Mouse (Mus musculus) liver, embryonic 16.5 days (tissue): Measurements from ENCODE around the gene Hyal3. TPM values are rescaled to one million over a fixed set of nuclear protein-coding genes. Genes with fewer than 3 reads are reported as not detected.

Experiments used
- ATAC-seq: fragments of 200-750 bp; cut with Nextera tagmentation; 2 replicates; pipeline ENCODE4 v1.8.0; 2017; ENCODE audit warnings: low read depth, mild to moderate bottlenecking, moderate number of reproducible peaks, moderate library complexity
- H3K27ac ChIP-seq: fragments of 300-500 bp; sonication (generic); 2 replicates; pipeline ENCODE4 v1.5.1; 2014; ENCODE audit warnings: mild to moderate bottlenecking, low read length
- H3K27me3 ChIP-seq: fragments of 300-500 bp; sonication (generic); 2 replicates; pipeline ENCODE4 v1.6.1; 2014; ENCODE audit warnings: low read depth, low read length, mixed read lengths; ENCODE audit not compliant: control insufficient read depth, insufficient read depth
- H3K36me3 ChIP-seq: fragments of 300-500 bp; sonication (generic); 2 replicates; pipeline ENCODE4 v1.6.1; 2014; ENCODE audit warnings: mild to moderate bottlenecking; ENCODE audit not compliant: control insufficient read depth, insufficient read depth
- H3K4me1 ChIP-seq: fragments of 300-500 bp; sonication (generic); 2 replicates; pipeline ENCODE4 v1.6.1; 2014; ENCODE audit warnings: low read depth, low read length, mixed read lengths; ENCODE audit not compliant: control insufficient read depth
- H3K4me2 ChIP-seq: fragments of 300-500 bp; sonication (generic); 2 replicates; pipeline ENCODE4 v1.6.1; 2014; ENCODE audit warnings: low read depth, low read length, mixed read lengths
- H3K4me3 ChIP-seq: fragments of 300-500 bp; sonication (generic); 2 replicates; pipeline ENCODE4 v1.5.1; 2014; ENCODE audit warnings: low read depth, mild to moderate bottlenecking, low read length
- H3K9ac ChIP-seq: fragments of 300-500 bp; sonication (generic); 2 replicates; pipeline ENCODE4 v1.6.1; 2014; ENCODE audit warnings: low read depth, low read length
- H3K9me3 ChIP-seq: fragments of 300-500 bp; sonication (generic); replicated peaks from 2 replicates; pipeline ENCODE4 v1.6.1; 2016; ENCODE audit warnings: low read length; ENCODE audit not compliant: control insufficient read depth
- WGBS: fragments of 180-500 bp; shearing (Covaris S2); extraction: QIAGEN DNeasy Blood & Tissue Kit; methylation state at CpG from one replicate; pipeline ENCODE4 v1.1.7; 2014; ENCODE audit not compliant: insufficient replicate concordance; 5-methylcytosine and 5-hydroxymethylcytosine counted together
- polyA plus RNA-seq: library from polyadenylated mRNA; unstranded; fragments of >200 nt; fragmentation: Nextera tagmentation; extraction: Ambion mirVana; gene quantifications from 2 replicates; pipeline ENCODE4 v1.2.1, GENCODE M21; 2015

Gene Hyal3
- polyA plus RNA-seq, 1 experiment from 2014 or later = 0.96 TPM

GRCm38 (mm10) chr9:107583174-107583573 lies 2.6 kb downstream of the Hyal3 start:
- Histone ChIP-seq H3K27ac (no peak overlapping the region; the same call in 1 of the 2 replicates), H3K27me3 (no peaks in the 10 kb centered on the region), H3K9ac (no peak overlapping the region), H3K36me3 (peaks cover 7% of the 10 kb centered on the region), H3K4me3 (no peak overlapping the region), H3K4me1 (peaks cover 41% of the 10 kb centered on the region), H3K9me3 (no peaks in the 10 kb centered on the region), H3K4me2 (no peak overlapping the region)
- 89% methylated on average over 14 of the region's 14 CpGs for WGBS
- ATAC-seq = no peak

- 78% methylated on average over 5 of the region's 5 CpGs for WGBS
- no peak for ATAC-seq
- peaks cover 51% of the 10 kb centered on the region for H3K4me1 ChIP-seq
- H3K36me3 ChIP-seq = peaks cover 25% of the 10 kb centered on the region
- H3K9ac ChIP-seq = peak overlapping the region; percentile 48
- H3K27ac ChIP-seq = peak overlapping the region; percentile 93
- H3K27me3 ChIP-seq = no peaks in the 10 kb centered on the region
- peak overlapping the region; percentile 59 for H3K4me3 ChIP-seq
- H3K4me2 ChIP-seq = peak overlapping the region; percentile 68
- no peaks in the 10 kb centered on the region for H3K9me3 ChIP-seq
Observed at GRCm38 (mm10) chr9:107586504-107586903, 5.9 kb downstream of the Hyal3 start.

- peaks cover 44% of the 10 kb centered on the region for H3K4me1 ChIP-seq
- peak; percentile 92 for ATAC-seq
- H3K27me3 ChIP-seq = no peaks in the 10 kb centered on the region
- H3K27ac ChIP-seq = peak within 1 kb of the TSS; percentile 94
- H3K9ac ChIP-seq = peak within 1 kb of the TSS; percentile 93
- peak within 1 kb of the TSS; percentile 91 for H3K4me3 ChIP-seq
- peaks cover 32% of the 10 kb centered on the region for H3K36me3 ChIP-seq
- peak within 1 kb of the TSS; percentile 83 for H3K4me2 ChIP-seq
- 6% methylated on average over 46 of the region's 46 CpGs for WGBS
- no peaks in the 10 kb centered on the region for H3K9me3 ChIP-seq
Observed at GRCm38 (mm10) chr9:107586974-107587832, 6.6 kb downstream of the Hyal3 start, which contains the start of gene Ifrd2. Gene Ifrd2 (plus strand): TSS chr9:107587642.

- H3K36me3 ChIP-seq = peaks cover 39% of the 10 kb centered on the region
Observed at GRCm38 (mm10) chr9:107587833-107588639, 7.4 kb downstream of the Hyal3 start.

GRCm38 (mm10) chr9:107590058-107590772 lies 9.6 kb downstream of the Hyal3 start:
- peak overlapping the region; percentile 91 for H3K4me3 ChIP-seq
- peaks cover 53% of the 10 kb centered on the region for H3K36me3 ChIP-seq
- H3K4me2 ChIP-seq = peak overlapping the region; percentile 83
- H3K27me3 ChIP-seq = no peaks in the 10 kb centered on the region
- ATAC-seq = peak; percentile 22
- no peaks in the 10 kb centered on the region for H3K9me3 ChIP-seq
- peak overlapping the region; percentile 94 for H3K27ac ChIP-seq
- peaks cover 37% of the 10 kb centered on the region for H3K4me1 ChIP-seq
- H3K9ac ChIP-seq = peak overlapping the region; percentile 93
- 59% methylated on average over 25 of the region's 25 CpGs for WGBS

More at GRCm38 (mm10) chr9:107587833-107588639, 7.4 kb downstream of the Hyal3 start:
- H3K27me3 ChIP-seq = no peaks in the 10 kb centered on the region
- H3K4me2 ChIP-seq = peak overlapping the region; percentile 83
- peak overlapping the region; percentile 94 for H3K27ac ChIP-seq
- ATAC-seq = peak; percentile 22
- peak overlapping the region; percentile 93 for H3K9ac ChIP-seq
- H3K4me1 ChIP-seq = peaks cover 37% of the 10 kb centered on the region
- no peaks in the 10 kb centered on the region for H3K9me3 ChIP-seq
- under 1% methylated on average over 33 of the region's 33 CpGs for WGBS
- H3K4me3 ChIP-seq = peak overlapping the region; percentile 91

GRCm38 (mm10) chr9:107590773-107591060 lies 10.1 kb downstream of the Hyal3 start:
- Histone ChIP-seq H3K27ac (peak overlapping the region; percentile 94), H3K9me3 (no peaks in the 10 kb centered on the region), H3K27me3 (no peaks in the 10 kb centered on the region), H3K36me3 (peaks cover 53% of the 10 kb centered on the region), H3K4me3 (peak overlapping the region; percentile 91), H3K4me2 (peak overlapping the region; percentile 83), H3K4me1 (peaks cover 33% of the 10 kb centered on the region), H3K9ac (peak overlapping the region; percentile 14; the same call in 1 of the 2 replicates)
- 89% methylated on average over 6 of the region's 6 CpGs for WGBS
- ATAC-seq = no peak

- no peak for ATAC-seq
- peaks cover 53% of the 10 kb centered on the region for H3K36me3 ChIP-seq
- WGBS = 84% methylated on average over 11 of the region's 11 CpGs
Observed at GRCm38 (mm10) chr9:107593101-107593976, 12.7 kb downstream of the Hyal3 start.

More at GRCm38 (mm10) chr9:107593101-107593976, 12.7 kb downstream of the Hyal3 start:
- Histone ChIP-seq H3K9ac (no peak overlapping the region), H3K4me1 (peaks cover 25% of the 10 kb centered on the region), H3K27me3 (no peaks in the 10 kb centered on the region), H3K4me2 (no peak overlapping the region), H3K9me3 (no peaks in the 10 kb centered on the region), H3K4me3 (no peak overlapping the region), H3K27ac (no peak overlapping the region; the same call in 1 of the 2 replicates)
